Mouse (Mus musculus): Measurements from ENCODE around the gene Cbx7. TPM values are rescaled to one million over a fixed set of nuclear protein-coding genes. Genes with fewer than 3 reads are reported as not detected.

The Cbx7 gene
- polyA plus RNA-seq, 1 experiment from 2014 or later = 5.0 TPM

DNA sequence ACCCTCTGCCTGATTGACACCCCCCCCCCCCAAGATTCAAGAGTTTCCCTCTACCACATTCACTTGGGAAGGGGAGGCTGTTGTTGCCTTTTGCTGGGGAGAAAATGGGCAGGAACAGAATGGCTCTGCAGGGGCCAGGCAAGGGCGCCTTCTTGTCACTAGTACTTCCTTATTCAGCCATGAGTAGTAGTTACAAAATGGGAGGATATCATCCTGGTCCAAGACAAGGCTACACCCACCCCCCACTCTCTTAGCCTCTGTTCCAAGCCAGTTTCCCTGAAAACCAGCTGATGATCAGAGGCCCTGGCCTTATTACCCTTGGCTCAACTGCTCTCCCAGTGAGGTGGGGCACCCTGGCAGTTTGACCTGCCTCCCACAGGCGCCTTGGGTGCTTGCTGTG, 42.2 kb downstream of the Cbx7 start:
- H3K4me2 ChIP-seq (ENCODE audit: low read depth, low read length) = no peak overlapping the region
- H3K9me3 ChIP-seq (ENCODE audit: control insufficient read depth, low read length) = no peaks in the 10 kb centered on the region
- no peak overlapping the region for H3K27ac ChIP-seq (ENCODE audit: low read depth, low read length)
- 86% methylated on average over 2 of the region's 2 CpGs for WGBS
- H3K4me1 ChIP-seq (ENCODE audit: control insufficient read depth, insufficient read depth, low read length) = peaks cover 9% of the 10 kb centered on the region; the same call in 1 of the 2 replicates
- no peak overlapping the region for H3K4me3 ChIP-seq (ENCODE audit: low read depth, low read length)
- H3K36me3 ChIP-seq (ENCODE audit: control insufficient read depth, insufficient read depth, low read length) = no peaks in the 10 kb centered on the region
- no peak overlapping the region for H3K9ac ChIP-seq (replicated peaks; ENCODE audit: low read depth, low read length)
- no peak for ATAC-seq (ENCODE audit: low read depth)
- H3K27me3 ChIP-seq (ENCODE audit: control insufficient read depth, insufficient read depth, low read length) = peaks cover 6% of the 10 kb centered on the region; the same call in 1 of the 2 replicates

DNA sequence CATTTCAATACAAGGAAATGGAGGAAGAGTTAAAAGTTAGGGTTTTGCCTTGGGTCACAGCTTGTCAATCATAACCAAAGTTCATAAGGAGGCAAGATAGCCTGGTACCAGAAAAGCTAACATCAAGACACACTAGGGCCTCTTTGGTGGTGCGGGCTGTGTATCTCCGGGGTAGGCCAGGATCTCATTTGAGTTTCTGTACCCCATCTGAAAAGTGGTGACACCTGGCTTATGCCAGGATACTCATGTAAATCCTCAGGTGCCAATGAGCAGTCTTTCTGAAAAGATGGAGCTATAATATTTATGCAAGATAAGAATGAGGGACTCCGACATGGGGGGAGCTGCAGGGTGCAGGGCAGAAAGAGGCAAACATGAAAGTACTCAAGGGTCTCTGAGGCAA, 42.6 kb downstream of the Cbx7 start:
- H3K9ac ChIP-seq (replicated peaks; ENCODE audit: low read depth, low read length) = no peak overlapping the region
- peaks cover 2% of the 10 kb centered on the region; the same call in 1 of the 2 replicates for H3K27me3 ChIP-seq (ENCODE audit: control insufficient read depth, insufficient read depth, low read length)
- no peak for ATAC-seq (ENCODE audit: low read depth)
- no peaks in the 10 kb centered on the region for H3K36me3 ChIP-seq (ENCODE audit: control insufficient read depth, insufficient read depth, low read length)
- WGBS = 86% methylated on average over 3 of the region's 3 CpGs
- H3K9me3 ChIP-seq (ENCODE audit: control insufficient read depth, low read length) = no peaks in the 10 kb centered on the region
- H3K4me3 ChIP-seq (ENCODE audit: low read depth, low read length) = peak overlapping the region; percentile 49
- H3K27ac ChIP-seq (ENCODE audit: low read depth, low read length) = no peak overlapping the region
- peaks cover 8% of the 10 kb centered on the region; the same call in 1 of the 2 replicates for H3K4me1 ChIP-seq (ENCODE audit: control insufficient read depth, insufficient read depth, low read length)
- peak overlapping the region; percentile 76 for H3K4me2 ChIP-seq (ENCODE audit: low read depth, low read length)

DNA sequence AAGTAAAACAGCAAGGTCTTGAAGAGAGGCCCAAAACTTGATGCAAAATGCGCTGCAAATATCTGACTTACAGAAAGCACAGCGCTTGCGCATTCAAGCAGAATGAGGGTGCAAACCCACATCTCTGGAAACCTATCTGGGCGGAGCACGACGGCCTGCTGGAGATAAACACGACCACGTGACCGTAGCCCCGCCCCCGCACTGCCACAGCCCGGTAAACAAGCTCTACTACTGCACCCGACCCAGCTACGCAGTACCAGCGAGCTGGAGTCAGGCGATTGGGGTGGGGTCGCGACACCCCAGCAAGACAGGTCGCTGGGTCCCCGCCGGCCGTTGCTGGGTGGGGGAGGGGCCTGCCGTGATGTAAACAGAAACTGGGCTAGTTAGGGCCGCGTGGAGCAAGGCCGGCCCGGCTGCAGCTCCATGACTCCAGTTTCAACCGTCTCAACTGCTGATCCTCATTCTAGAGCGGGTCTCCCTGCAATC, 43.2 kb downstream of the Cbx7 start:
- peak overlapping the region; percentile 67 for H3K27ac ChIP-seq (ENCODE audit: low read depth, low read length)
- H3K4me1 ChIP-seq (ENCODE audit: control insufficient read depth, insufficient read depth, low read length) = peaks cover 8% of the 10 kb centered on the region; the same call in 1 of the 2 replicates
- peak overlapping the region; percentile 49 for H3K4me3 ChIP-seq (ENCODE audit: low read depth, low read length)
- no peaks in the 10 kb centered on the region for H3K9me3 ChIP-seq (ENCODE audit: control insufficient read depth, low read length)
- under 1% methylated on average over 29 of the region's 29 CpGs for WGBS
- H3K36me3 ChIP-seq (ENCODE audit: control insufficient read depth, insufficient read depth, low read length) = no peaks in the 10 kb centered on the region
- H3K4me2 ChIP-seq (ENCODE audit: low read depth, low read length) = peak overlapping the region; percentile 76
- ATAC-seq (ENCODE audit: low read depth) = peak; percentile 88
- no peaks in the 10 kb centered on the region for H3K27me3 ChIP-seq (ENCODE audit: control insufficient read depth, insufficient read depth, low read length)
- peak overlapping the region; percentile 62 for H3K9ac ChIP-seq (replicated peaks; ENCODE audit: low read depth, low read length)

DNA sequence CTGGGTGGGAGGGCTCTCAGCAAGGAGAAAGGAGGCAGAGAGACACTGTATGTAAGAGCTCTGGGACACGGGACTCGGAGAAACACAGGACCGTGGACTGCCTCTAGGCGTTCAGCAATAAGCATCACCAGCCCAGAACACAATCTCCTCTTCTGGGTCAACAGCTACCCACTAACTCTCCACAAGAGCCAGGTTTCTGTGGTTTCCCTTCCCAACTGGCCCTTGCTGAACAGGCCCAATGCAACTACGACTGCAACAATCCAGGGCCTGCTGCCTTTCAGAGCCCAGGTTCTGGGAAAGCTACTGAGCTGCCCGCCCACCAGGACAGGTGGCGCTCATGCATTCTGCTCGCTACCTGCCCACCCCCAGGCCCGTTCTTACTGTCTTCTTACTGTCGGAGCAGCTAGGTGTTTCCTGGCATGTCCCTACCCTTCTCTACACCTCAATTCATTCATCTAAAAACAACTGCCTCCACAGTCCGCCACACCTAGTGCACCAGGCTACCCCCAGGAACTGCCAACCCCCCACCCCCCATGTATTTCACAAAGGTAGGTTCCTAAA, 44.0 kb downstream of the Cbx7 start:
- 85% methylated on average over 11 of the region's 11 CpGs for WGBS
- Histone ChIP-seq H3K4me1 (ENCODE audit: control insufficient read depth, insufficient read depth, low read length) (peaks cover 8% of the 10 kb centered on the region; the same call in 1 of the 2 replicates), H3K27ac (ENCODE audit: low read depth, low read length) (peak overlapping the region; percentile 2; the same call in 1 of the 2 replicates), H3K9ac (replicated peaks; ENCODE audit: low read depth, low read length) (peak overlapping the region; percentile 62), H3K4me2 (ENCODE audit: low read depth, low read length) (peak overlapping the region; percentile 76), H3K4me3 (ENCODE audit: low read depth, low read length) (peak overlapping the region; percentile 49; the same call in 1 of the 2 replicates), H3K9me3 (ENCODE audit: control insufficient read depth, low read length) (no peaks in the 10 kb centered on the region), H3K27me3 (ENCODE audit: control insufficient read depth, insufficient read depth, low read length) (no peaks in the 10 kb centered on the region), H3K36me3 (ENCODE audit: control insufficient read depth, insufficient read depth, low read length) (no peaks in the 10 kb centered on the region)
- ATAC-seq (ENCODE audit: low read depth) = no peak; the same call in 1 of the 2 replicates

DNA sequence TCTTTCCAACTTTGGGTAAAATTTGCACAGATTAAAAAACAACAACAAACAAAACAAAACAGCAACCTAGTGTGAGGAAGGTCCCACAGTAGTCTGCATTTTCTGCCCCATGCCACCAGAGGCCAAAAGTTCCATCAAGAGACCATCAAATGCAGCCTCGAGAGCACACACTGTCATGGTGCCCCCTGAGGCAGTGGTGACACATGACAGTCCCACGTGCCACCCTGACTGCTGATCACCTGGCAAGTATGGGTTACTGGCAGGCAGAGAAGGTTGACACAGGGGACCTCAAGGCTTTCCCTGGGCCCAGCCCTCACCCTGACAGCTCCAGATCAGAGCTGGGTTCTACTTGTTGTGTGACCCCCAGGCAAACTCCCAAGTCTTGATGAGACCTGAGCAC, 51.1 kb downstream of the Cbx7 start:
- no peak overlapping the region for H3K9ac ChIP-seq (replicated peaks; ENCODE audit: low read depth, low read length)
- no peak for ATAC-seq (ENCODE audit: low read depth)
- H3K9me3 ChIP-seq (ENCODE audit: control insufficient read depth, low read length) = no peaks in the 10 kb centered on the region
- no peaks in the 10 kb centered on the region for H3K4me1 ChIP-seq (ENCODE audit: control insufficient read depth, insufficient read depth, low read length)
- WGBS = 56% methylated on average over 2 of the region's 2 CpGs
- no peak overlapping the region for H3K27ac ChIP-seq (ENCODE audit: low read depth, low read length)
- no peaks in the 10 kb centered on the region for H3K36me3 ChIP-seq (ENCODE audit: control insufficient read depth, insufficient read depth, low read length)
- H3K27me3 ChIP-seq (ENCODE audit: control insufficient read depth, insufficient read depth, low read length) = no peaks in the 10 kb centered on the region
- no peak overlapping the region for H3K4me3 ChIP-seq (ENCODE audit: low read depth, low read length)
- no peak overlapping the region for H3K4me2 ChIP-seq (ENCODE audit: low read depth, low read length)

DNA sequence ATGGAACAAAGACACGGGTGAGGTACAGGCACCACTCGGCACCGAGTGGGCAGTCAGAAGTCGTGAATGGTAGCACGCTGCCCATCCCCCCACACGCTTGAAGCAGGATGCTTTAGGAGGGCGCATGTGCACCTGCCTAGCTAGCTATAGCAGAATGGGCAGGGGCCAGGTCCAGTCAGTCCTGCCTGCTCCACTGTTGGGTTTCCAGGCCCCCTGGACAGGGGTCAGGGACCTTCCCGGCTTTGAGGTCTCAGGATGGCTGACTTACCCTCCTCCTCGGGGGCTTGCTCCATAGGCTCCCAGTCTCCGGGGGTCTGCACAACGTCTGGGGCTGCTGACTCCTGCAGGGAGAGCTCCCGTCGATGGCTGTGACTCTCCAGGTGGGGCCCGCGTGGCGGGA, 52.4 kb downstream of the Cbx7 start:
- no peak overlapping the region for H3K4me2 ChIP-seq (ENCODE audit: low read depth, low read length)
- no peaks in the 10 kb centered on the region for H3K27me3 ChIP-seq (ENCODE audit: control insufficient read depth, insufficient read depth, low read length)
- no peak overlapping the region for H3K4me3 ChIP-seq (ENCODE audit: low read depth, low read length)
- no peaks in the 10 kb centered on the region for H3K36me3 ChIP-seq (ENCODE audit: control insufficient read depth, insufficient read depth, low read length)
- no peak overlapping the region for H3K9ac ChIP-seq (replicated peaks; ENCODE audit: low read depth, low read length)
- ATAC-seq (ENCODE audit: low read depth) = no peak
- no peaks in the 10 kb centered on the region for H3K9me3 ChIP-seq (ENCODE audit: control insufficient read depth, low read length)
- H3K27ac ChIP-seq (ENCODE audit: low read depth, low read length) = no peak overlapping the region
- no peaks in the 10 kb centered on the region for H3K4me1 ChIP-seq (ENCODE audit: control insufficient read depth, insufficient read depth, low read length)
- 94% methylated on average over 16 of the region's 16 CpGs for WGBS

DNA sequence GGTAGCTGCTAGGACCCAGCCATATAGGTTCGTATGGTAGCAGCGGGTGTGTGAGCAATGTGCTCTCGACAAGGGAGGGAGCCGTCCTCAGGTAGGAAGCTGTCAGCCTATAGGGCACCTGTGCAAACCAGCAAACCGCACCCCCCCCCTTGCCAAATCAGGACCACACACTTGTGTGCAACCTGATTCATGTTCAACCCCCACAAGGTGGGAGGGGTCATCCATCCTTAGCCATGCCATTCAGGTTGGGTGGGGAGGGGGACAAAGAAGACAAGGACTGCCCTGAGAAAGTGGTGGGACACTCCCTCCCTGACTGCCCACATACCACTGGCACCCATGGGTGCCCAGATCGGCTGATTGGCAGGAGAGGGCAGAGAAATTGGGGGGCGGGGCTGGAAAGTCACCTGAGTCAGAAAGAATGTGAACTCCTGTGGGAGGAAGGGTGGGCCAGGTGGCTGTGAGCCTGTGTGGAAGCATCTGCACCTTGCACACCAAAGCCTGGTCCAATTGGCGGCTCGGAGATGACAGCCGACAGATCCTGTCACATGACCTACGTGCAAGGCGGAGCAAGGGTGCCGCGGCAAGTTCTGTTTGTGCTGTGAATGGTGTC, 53.7 kb downstream of the Cbx7 start:
- 96% methylated on average over 14 of the region's 14 CpGs for WGBS

DNA sequence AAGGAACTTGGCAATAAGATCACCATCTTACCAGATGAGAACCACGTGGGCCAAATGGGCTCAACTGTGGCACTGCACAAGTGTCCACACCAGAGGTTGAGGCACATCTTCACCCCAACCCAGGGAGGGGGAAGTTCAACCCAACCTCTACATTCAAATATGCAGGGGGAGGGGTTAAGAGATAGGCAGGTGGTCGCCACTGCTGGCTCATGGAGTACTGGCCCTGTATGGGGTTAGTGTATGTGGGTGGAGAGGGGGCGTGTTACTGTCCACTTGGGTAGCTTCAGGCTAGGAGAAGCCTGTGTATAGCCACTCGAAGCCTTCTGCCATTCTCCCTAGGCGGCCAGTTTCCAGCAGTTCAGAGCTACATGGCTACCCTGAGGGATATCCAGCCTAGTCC, 54.8 kb downstream of the Cbx7 start:
- Histone ChIP-seq H3K4me1 (ENCODE audit: control insufficient read depth, insufficient read depth, low read length) (no peaks in the 10 kb centered on the region), H3K9me3 (ENCODE audit: control insufficient read depth, low read length) (no peaks in the 10 kb centered on the region), H3K9ac (replicated peaks; ENCODE audit: low read depth, low read length) (no peak overlapping the region), H3K4me2 (ENCODE audit: low read depth, low read length) (no peak overlapping the region), H3K27me3 (ENCODE audit: control insufficient read depth, insufficient read depth, low read length) (no peaks in the 10 kb centered on the region), H3K4me3 (ENCODE audit: low read depth, low read length) (no peak overlapping the region), H3K36me3 (ENCODE audit: control insufficient read depth, insufficient read depth, low read length) (no peaks in the 10 kb centered on the region), H3K27ac (ENCODE audit: low read depth, low read length) (no peak overlapping the region)
- no peak for ATAC-seq (ENCODE audit: low read depth)
- WGBS = 83% methylated on average over 5 of the region's 5 CpGs

More for the DNA sequence above, 53.7 kb downstream of the Cbx7 start:
- no peaks in the 10 kb centered on the region for H3K27me3 ChIP-seq (ENCODE audit: control insufficient read depth, insufficient read depth, low read length)
- H3K4me2 ChIP-seq (ENCODE audit: low read depth, low read length) = no peak overlapping the region
- H3K4me1 ChIP-seq (ENCODE audit: control insufficient read depth, insufficient read depth, low read length) = no peaks in the 10 kb centered on the region
- H3K9ac ChIP-seq (replicated peaks; ENCODE audit: low read depth, low read length) = no peak overlapping the region
- H3K27ac ChIP-seq (ENCODE audit: low read depth, low read length) = no peak overlapping the region
- ATAC-seq (ENCODE audit: low read depth) = no peak
- no peaks in the 10 kb centered on the region for H3K9me3 ChIP-seq (ENCODE audit: control insufficient read depth, low read length)
- no peak overlapping the region for H3K4me3 ChIP-seq (ENCODE audit: low read depth, low read length)
- no peaks in the 10 kb centered on the region for H3K36me3 ChIP-seq (ENCODE audit: control insufficient read depth, insufficient read depth, low read length)

DNA sequence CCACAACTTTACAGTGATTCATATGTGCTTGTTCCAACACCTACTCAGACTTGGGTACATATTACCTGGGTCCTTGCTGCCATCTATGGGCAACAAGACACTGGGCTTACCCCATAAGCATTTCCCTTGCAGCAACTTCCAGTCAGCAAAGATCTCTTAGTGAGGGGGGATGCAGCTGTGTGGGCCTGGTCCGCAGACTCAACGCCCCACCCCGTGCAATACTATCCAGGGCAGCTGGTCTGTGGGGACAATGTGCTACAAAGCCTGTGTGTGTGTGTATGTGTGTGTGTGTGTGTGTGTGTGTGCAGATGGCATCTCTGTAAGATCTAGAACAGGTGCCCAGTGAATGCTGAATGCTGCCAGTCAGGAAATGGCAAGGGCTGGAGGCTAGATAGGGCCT, 56.6 kb downstream of the Cbx7 start:
- Histone ChIP-seq H3K9me3 (ENCODE audit: control insufficient read depth, low read length) (no peaks in the 10 kb centered on the region), H3K27me3 (ENCODE audit: control insufficient read depth, insufficient read depth, low read length) (no peaks in the 10 kb centered on the region), H3K27ac (ENCODE audit: low read depth, low read length) (no peak overlapping the region), H3K4me2 (ENCODE audit: low read depth, low read length) (no peak overlapping the region), H3K4me1 (ENCODE audit: control insufficient read depth, insufficient read depth, low read length) (no peaks in the 10 kb centered on the region), H3K9ac (replicated peaks; ENCODE audit: low read depth, low read length) (no peak overlapping the region), H3K36me3 (ENCODE audit: control insufficient read depth, insufficient read depth, low read length) (no peaks in the 10 kb centered on the region), H3K4me3 (ENCODE audit: low read depth, low read length) (no peak overlapping the region)
- 91% methylated on average over 3 of the region's 3 CpGs for WGBS
- no peak for ATAC-seq (ENCODE audit: low read depth)

All from neural tube, embryonic 14.5 days (tissue).